Mouse (Mus musculus): ENCODE measurements around the gene Nrp1.

Gene Nrp1

DNA sequence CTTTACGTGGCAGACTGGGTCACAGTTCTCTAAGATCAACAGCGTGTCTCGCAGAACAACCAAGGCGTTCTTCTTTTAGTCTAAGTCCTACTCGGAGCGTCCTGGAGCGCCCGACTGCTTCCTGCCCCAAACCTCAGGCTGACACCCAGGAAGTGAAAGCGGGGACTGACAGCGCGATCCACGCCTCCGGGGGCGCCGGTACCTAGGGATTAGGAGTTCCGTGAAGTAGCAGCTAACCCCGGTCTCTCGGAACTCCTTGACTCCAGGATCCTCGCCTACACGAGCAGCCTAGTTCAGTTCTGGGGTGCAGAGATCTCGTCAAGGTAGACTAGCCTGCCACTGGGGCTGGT, at the start of gene Nrp1:
Gene Nrp1 (plus strand): TSS at position 199 of the 350 bp plus-strand sequence.
- peak; percentile 60 for DNase-seq

DNA sequence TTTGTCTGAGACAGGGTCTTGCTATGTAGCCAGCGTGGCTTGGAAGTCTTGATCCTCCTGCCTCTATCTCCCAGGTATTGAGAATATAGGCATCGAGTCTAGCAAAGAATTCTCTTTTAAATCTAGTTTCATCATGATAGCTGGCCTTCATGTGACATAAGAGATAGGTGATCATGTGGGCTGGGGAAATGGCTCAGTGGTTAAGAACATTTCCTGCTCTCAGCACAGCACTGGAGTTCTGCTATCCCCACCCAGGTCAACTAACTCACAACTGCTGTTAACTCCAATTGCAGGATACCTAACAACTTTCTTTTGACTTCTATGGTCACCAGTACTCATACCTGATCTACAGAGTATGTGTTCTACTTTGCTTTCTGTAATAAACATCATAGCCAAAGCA, 37.6 kb upstream of the Nrp1 start:
- no peak for DNase-seq

DNA sequence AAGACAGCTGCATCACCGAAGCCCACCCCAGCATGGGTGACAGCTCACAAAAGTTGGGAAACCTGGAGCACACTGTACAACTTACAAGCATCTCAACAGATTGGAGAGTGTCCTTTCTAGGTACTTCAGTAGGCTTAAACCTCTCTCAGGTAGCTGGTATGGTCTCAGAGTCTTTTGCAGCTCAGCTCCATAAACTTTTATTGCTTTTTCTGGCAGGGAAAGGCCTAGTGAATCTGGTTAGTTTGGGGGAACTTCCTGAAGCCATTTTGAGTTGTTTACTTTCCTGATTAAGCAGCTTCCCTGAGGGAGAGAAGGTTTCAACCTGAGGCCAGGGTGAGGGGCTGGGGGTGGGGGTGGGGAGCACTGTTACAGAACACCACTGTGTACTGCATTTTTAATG, 31.1 kb upstream of the Nrp1 start:
- no peak for DNase-seq

DNA sequence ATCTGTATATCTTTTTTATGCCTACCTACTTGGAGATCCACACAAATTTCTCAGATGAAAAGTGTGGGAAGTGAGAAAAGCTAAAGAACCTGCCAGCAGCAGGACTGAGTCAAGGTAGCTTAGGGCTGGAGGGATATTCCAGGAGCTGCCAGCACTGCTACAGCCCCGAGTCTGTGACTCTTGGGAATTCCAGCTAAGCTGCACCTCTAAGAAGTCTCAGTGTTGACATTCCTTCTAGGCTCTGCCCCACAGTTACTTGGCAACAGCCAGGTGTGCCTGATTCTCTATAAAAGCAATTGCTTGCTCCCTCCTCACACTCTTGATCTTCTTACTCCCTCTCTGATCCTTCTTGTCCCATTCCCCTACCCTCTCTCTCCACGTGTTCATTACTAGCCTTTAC, 30.5 kb upstream of the Nrp1 start:
- no peak for DNase-seq

DNA sequence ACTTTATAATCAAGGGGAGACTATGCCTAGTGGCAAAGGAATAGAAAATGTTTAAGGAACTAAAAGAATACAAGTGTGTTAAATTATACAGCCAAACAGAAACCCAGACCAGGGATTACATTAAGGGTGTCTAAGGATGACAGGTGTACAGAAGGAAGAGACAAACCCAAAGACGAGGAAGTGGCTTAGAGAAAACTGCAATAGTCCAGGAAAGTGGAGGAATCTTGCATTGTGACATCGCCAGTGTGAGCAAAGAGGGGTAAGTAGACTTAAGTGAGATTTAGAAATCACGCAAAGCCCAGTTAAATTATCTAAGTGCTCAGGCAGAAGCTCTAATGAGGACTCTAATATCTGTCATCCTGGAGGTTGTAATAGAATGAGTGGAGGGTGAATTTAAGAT, 28.9 kb upstream of the Nrp1 start:
- DNase-seq, result no peak

DNA sequence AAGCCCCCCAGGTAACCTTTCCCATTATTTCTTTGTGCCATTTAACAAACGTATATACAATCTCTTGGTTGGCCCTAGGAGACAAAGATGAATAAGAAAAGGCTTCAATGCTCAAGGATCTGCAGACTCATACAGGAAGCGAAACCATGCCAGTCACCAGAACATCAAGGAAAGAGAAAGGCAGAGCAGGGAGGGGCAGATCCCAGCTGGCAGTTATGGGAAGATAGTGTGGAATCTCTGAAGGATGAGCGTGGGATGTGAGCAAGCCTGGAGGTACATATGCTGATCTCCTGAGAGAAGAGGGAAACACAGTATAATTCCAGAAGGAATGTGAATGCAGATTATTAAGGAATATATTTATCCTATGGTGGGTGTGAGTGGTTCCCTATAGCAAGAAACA, 22.4 kb upstream of the Nrp1 start:
- DNase-seq, result peak; percentile 5

DNA sequence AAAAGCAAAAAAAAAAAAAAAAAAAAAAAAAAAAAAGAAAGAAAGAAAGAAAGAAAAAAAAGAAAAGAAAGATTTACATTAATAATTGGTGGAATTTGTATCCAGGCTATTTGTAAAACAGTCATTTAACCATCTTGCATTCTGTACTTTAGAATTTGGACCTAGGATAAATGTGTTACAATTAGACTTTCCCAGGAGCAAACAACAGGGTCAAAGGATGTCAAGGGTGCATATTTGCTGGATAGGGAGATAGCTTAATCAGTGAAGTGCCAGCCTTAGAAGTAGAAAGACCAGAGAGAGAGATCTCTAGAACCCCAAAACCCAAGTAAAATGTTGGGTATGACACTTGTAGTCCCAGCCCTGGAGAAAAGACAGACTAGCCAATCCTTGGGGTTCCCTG, 19.5 kb upstream of the Nrp1 start:
- no peak for DNase-seq

DNA sequence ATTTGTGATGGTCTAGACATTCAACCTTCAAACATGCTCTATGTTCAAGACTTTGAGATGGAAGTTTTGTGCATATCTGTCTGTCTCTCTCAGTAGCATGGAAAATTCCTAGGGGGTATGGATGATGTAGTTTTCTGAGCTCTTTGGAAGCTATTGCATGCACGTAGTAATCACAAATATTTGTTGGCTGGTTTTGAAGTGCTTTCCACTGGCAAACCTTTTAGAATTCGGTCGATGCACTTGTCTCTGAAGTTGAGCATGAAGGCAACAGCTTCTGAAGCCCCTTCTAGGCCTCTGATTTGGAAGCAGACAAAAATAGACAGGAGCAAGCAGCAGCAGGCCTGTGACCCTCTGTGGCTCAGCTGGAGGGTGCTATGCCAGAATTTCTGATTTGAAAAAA, 18.9 kb upstream of the Nrp1 start:
- DNase-seq, result no peak

DNA sequence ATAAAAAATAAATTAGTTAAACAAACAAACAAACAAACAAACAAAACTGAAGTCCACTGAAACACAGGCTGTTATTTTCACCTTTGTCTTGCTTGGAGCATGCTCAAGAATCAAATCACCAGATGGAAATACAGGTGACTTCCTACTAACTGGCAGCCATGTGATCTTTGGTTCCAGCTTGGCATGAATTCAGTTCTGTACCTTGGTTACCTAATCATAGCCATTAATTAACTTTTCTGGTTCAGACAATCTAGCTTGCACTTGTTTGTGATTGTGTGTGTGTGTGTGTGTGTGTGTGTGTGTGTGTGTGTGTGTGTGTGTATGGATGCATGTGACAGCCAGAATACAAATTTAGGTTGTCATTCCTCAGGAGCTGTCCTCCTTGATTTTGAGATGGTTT, 8.0 kb upstream of the Nrp1 start:
- no peak for DNase-seq

DNA sequence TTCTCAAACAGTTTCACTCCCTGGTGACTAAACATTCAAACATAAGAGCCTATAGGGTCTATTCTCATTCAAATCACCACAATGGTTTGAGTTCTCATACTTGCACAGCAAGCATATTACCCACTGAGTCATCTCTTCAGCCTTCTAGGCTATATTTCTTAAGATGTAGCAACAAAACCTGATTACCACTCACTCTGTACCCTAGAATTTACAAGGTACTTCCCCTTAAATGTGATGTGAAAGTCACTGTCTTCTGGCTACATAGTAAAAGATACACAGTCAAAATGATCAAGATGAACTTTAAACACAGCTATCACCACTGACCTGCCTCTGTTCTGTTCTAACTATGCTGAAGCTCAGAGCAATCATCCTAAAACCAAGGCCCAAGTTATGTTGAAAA, 7.2 kb upstream of the Nrp1 start:
- DNase-seq, result no peak

DNA sequence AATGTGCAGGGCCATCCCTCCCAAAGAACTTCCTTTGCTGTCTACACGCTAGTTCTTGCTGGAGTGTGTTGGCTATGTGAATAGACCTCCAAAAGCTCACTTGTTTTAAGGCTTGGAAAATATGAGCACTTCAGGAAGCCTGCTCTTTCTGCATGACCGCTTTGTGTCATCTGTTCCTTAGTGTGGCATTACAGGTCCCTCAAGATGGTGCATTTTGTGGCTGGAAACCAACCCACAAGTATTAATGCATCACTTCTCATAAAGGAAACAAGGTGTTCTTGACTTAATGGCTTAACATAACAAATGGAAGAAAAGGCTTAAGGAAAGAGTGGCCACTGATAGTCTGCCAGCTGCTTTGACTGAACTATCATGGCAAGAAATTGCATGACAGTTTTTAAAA, 5.6 kb upstream of the Nrp1 start:
- DNase-seq, result no peak

DNA sequence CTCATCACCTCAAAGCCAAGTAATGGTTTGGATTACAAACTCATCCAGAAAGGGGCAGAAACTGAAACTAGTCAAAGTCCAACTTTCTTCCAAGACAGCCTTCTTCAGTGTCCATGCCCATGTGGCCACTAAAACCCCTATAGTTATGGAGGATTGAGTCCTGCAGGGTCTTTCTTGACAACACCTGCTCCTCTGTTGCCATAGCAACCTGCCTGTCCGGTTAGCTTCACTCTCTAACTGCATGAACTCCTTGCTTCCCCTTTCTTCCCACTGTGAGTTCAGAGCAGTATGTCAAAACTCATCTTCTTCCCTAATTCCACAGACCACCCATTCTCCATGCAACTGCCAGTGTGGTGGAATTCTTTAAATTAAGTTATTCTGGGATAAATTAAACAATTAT, 4.4 kb upstream of the Nrp1 start:
- DNase-seq, result no peak

DNA sequence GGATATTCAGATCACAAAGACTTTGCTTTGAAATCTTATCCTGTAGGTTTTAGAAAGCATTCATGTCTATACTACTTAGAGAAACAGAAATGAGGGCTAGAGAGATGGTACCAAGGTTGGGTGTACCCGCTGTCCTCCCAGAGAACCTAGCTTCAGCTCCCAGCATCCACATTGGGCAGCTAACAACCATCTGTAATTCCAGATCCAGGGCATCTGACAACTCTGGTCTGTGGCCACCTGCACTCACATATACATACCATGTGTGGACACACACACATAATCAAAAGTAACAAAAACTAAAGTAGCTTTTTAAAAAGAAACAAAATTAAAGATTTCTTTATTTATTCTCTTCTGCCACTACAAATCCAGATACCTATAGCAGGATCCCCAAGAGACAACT, 3.3 kb upstream of the Nrp1 start:
- no peak for DNase-seq

DNA sequence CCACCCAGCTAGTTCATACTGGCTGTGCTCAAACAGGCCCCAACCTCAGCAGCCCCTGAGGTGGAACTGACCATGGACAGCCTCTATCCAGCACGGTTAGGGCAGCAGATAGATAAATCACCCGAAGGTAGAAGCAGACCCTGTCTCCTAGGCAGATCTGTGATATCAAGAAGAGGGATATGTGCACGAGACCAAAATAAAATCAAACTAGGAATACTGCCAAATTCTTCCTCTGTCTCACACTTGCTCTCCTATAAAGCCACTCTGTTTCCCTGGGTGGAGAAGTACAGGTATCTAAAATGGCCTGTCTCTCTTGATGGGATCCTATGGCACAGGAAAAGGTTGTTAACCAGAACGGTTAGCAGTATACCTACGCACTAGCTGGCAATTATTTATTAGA, 2.2 kb upstream of the Nrp1 start:
- DNase-seq, result no peak

DNA sequence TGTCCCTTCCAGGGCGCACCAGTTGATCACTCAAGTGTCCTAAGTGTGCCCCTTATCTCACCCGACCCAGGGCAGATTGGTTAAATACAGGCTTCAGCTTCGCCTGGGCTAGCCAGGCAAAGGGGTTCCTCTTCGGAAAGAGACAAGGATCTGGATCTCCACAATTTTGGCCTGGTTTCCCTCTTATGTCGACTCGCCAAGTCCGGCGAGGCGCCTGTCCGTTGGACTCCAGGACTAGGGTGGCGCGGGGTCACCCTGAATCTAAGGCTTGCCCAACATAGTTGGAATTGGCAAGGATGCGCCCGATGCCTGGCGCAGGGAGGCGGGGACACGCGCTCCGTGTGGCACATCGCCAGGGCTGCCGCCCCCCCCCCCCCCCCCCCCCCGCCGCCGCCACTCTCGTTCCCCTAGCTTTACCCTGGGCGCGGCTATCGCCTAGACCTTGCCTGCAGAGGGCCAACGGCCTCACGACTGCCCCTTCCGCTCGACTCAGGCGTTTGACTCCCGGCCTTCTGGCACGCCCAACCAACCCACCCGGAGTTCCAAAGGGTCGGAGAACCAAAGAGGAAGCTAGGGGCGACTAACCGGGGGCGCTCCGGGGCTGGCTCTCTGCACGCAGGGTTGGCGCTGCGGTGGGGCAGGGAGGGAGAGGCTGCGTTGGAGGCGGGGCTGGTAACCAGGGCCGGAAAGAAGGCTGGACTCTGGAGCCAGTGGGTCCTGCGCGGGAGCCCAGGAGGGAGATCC, 1.4 kb upstream of the Nrp1 start:
- DNase-seq, result peak; percentile 69

DNA sequence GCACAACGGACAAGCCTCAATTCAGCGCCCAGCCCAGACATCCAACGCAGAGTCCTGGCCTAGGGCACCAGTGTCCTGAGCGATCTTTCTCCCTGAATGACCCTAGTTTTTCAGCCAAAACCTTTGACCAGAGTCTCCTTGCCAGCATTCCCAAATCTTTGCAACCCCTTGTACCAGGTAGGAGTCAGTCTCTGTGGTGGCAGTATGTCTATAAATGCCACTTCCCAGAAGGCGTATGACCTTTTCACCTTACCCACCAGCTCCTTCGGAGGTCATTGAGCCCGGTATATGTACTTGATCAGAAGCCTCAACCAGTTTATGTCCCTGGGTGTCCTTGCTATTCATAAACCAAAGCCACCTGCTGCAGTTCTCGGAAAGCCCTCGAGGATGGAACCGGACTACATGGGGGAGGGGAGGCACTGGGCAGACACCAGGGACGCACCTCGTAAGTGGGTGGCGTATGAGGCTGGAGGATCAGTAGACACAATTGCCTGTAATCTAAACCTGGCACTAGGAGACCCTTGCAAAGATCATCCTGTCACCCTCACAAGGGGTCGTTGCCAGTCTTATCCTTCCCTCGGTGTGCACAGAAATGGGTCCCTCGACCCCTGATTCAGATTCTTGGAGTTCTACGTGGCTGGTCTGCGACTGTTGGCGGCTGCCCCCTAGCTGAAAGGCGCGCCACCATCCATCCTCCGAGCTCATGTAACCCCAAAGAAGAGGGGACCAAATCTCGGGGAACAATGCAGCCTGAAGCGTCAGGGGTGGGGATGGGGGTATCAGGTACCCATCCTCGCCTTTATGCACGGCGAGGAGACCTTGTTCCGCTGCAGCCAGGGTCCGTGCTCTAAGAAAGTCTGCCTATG, 631 bp upstream of the Nrp1 start:
- DNase-seq, result peak; percentile 77

DNA sequence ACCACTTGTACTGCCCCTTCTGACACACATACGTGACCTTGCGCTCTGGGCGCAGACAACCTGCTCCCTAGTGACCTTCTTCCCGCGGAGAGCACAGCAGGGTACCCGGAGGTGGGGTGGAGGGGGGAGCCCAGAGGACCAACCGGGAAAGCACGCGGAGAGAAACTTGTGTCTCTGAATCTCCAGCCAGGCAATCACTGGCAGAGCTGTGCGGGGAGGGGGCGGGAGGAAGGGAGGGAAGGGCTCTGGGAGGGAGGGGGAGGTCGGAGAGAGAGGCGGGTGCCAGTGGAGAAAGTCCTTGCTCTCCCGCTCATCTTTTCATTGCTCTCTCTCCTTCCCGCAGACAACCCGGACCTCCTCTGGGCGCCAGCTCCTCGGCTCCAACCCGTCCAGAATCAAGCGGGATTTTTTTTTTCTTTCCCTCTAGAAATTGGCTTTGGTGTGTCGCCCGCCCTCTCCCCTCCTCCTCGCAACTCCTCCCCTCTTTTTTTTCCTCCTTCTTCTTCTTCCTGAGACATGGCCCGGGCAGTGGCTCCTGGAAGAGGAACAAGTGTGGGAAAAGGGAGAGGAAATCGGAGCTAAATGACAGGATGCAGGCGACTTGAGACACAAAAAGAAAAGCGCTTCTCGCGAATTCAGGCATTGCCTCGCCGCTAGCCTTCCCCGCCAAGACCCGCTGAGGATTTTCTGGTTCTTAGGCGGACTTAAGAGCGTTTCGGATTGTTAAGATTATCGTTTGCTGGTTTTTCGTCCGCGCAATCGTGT, 534 bp downstream of the Nrp1 start:
- DNase-seq, result no peak

DNA sequence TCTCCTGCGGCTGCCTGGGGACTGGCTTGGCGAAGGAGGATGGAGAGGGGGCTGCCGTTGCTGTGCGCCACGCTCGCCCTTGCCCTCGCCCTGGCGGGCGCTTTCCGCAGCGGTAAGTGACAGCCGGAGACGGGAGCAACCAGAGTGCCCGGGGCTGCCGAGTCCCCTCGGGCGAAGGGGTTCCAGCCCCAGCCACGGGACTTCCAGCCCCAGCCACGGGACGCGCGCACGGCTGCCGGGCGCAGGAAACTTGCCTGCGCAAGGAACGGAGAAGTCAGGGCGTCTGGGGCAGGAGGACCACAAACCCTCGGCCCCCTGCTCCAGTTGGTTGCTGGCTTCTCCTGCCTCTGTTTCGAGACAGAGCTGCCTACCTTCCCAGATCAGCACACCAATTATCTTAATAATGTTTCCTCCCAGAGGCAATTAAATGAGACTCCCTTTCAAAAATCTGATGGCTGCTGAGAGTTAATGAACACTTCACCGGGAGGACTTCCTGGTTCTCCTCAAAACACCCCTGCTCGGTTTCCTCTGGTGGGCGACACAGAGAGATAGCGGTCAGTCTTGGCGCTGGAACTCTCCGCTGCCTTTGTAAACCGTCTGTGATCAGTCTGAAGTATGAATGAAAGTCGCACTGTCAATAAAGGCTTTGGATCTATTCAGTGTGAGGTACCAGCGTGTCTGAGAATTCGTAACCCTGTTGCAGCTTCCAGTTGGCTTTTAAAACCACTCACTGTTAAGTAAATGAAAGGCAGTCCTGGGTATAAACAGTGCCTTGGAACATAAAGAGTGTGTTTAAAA, 1.3 kb downstream of the Nrp1 start:
- DNase-seq, result peak; percentile 63

DNA sequence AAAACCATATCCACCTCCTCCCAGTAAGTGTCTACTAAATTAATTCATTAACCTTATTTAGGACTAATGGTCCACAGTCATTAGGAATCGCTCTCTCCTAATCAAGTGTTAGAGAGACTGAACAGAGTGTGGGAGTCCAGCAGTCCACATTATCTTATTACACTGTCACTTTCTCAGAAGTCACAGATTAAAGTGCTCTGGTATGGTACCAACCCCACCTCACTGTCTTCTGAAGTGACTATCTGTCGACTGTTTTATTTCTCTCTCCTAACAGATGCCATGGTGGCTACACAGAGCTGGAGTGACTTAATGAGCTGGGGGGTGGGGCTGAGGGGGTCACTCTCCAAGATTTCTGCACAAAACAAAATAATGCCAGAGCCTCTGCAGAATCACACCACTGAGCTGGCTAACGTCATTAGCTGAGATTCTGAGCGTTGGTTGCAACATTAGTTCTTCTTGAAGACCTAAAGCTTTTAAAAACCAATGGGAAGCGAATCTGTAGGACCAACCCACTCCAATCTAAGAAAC, 3.0 kb downstream of the Nrp1 start:
- DNase-seq, result no peak

DNA sequence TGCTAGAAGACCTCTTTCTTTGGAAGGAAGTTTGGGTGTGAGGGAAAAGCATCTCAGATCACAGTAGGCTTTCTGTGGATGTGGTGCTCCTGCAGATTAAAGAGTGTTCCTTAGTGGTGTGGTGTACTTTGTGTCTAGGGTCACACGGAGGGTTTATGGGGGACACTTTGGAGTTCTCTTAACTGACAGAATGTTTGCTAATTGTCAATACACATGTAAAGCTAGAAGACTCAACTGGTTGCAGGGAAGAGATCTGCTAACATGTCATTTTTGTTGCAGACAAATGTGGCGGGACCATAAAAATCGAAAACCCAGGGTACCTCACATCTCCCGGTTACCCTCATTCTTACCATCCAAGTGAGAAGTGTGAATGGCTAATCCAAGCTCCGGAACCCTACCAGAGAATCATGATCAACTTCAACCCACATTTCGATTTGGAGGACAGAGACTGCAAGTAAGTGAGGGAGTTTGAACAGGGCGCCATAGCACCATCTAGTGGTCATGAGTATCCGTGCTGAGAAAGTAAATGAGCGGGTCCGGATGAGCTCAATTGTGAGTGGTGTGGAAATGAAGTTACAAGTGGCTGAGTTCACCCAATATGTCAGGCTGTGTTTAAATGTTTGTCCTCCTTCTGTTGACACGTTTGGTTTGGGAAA, 4.7 kb downstream of the Nrp1 start:
- DNase-seq, result peak; percentile 78

DNA sequence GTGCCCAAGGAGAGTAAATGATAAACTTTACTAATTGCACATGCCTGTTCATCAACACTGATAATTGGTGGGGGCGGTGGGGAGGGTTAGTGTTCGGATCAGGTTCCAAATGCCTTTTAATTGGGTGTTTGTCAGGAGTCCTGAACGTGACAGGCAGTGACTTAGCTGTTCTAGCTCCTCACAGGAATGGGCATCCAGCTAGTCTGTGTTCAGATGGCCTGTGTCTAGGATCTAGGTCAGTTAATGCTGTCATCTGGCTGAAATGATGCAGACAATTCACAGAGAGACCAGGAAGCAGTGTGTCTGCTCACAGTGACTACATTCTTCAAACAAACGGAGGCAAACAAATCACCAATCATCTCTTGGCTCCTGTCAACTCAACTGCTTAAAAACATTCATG, 12.1 kb downstream of the Nrp1 start:
- no peak for DNase-seq

DNA sequence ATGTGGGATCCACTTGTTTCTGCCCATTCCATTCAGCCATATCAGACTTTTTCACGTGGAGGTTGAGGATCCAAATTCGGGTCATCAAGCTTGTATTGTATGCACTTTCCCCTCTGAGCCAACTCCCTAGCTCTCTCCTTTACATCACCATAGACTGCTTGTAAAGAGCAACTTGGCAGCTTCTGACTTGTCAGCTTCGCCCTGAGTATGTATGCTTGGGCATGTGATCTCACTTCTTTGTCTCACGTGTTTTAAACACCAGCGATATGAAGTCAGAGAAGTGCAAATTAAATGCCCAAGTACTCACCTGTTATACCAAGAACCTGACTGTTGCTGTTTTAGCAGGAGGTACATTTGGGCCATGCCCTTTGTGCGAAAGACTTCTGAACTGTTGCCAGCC, 12.6 kb downstream of the Nrp1 start:
- DNase-seq, result no peak

All from right cerebral cortex, postnatal 25 days (tissue).